Mouse (Mus musculus) cerebellum, postnatal 25 days (tissue): Measurements from ENCODE around the gene Smyd3.

Experiments
- DNase-seq, 2 experiments: peaks; one replicate each; pipeline ENCODE4 v3.0.0; 2021; ENCODE audit warnings: mixed read lengths in 2 of 2

The Smyd3 gene

DNA sequence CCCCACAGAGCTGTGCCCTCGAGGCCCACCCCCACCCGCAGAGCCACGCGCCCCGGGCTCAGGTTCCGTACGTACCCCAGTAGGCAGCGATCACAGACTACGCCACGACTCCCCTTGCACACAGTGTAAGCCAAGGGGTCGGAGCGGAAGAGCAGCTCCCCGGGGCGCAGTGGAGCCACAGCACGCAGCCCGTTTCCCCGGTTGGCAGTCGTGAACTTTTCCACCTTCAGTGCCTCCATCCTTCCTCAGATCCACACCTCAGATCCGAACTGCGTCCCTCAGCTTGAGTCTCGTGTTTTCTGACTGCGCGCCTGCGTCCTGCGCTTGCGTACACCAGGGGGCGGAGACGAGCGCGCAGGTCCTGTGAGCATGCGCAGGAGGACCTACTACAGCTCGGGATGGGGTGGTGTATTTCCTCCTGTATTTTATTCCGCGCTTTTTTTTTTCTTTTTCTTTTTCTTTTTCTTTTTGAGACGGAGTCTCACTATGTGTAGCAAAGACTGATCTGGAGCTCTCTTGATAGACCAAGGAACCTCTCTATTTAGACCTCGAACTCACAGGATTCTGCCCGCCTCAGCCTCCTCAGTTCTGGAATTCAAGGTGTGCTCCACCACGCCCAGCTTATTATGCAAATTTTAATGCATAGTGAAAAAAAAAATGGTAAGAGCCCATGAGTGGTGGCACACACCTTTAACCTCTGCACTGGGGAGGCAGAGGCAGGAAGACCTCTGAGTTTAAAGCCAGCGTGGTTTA is at the start of gene Smyd3:
Smyd3 (minus strand) TSS at position 329 of the 753 bp plus-strand sequence.
- peak; percentile 85 to 92 for DNase-seq

DNA sequence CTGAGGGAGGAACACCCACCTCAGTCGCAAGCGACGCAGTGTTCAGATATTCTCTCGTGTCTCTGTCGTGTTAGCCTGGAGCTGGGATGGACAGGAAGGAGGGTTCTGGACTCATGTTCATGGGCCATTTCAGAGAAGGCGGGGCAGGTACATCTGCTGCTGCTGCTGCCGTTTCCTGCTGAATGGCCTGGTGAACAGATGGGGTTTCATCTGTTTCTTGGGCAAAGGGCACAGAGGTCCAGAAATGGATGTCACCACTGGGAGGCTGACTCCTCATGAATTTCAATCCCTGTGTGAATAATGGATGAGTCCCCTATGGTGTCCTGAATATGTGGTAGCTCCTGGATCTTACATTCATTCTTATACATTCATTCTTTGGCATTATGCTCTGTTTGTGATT is 49.7 kb upstream of the Smyd3 start:
- DNase-seq: peak in 1 of 2 experiments; percentile 10

DNA sequence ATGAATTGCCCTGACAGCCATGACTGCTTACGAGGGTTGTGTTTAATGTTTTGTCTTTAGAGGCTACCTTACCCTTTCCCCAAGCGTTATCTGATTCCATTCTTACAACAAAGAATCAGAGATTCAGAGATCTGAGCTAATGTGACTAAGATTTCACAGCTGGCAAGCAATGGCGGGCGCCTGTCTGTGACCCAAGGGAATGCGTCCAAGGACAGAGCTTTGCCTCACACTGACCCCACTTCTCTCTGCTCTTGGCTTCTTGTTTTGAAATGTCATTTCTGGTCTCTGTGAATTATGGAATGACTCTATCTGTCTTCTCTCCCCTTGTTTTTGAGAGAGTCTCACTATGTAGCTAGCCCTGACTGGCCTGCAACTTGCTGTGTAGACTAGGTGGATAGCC is 46.1 kb upstream of the Smyd3 start:
- peak in 1 of 2 experiments; percentile 9 for DNase-seq

DNA sequence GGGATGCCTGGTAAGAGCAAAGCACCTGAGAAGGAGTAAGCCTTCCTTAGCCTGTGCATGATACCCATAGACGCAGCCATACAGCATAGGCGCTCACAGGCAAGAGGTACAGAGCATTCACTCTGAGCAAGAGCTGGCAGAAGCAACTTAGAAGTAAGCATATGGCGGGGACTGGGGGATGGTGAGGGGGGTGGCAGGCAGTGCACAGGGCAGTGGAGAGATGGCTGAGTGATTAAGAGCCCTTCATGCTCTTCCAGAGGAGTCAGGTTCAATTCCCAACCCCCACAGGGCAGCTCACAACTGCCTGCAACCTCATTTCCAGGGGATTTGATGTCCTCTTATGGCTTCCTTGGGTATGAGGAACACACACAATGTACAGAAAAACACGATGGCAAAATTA is 45.4 kb upstream of the Smyd3 start:
- DNase-seq: peak; percentile 33 to 42

GRCm38 (mm10) chr1:179560845-179561430 is 43.1 kb upstream of the Smyd3 start:
- no peak for DNase-seq

DNA sequence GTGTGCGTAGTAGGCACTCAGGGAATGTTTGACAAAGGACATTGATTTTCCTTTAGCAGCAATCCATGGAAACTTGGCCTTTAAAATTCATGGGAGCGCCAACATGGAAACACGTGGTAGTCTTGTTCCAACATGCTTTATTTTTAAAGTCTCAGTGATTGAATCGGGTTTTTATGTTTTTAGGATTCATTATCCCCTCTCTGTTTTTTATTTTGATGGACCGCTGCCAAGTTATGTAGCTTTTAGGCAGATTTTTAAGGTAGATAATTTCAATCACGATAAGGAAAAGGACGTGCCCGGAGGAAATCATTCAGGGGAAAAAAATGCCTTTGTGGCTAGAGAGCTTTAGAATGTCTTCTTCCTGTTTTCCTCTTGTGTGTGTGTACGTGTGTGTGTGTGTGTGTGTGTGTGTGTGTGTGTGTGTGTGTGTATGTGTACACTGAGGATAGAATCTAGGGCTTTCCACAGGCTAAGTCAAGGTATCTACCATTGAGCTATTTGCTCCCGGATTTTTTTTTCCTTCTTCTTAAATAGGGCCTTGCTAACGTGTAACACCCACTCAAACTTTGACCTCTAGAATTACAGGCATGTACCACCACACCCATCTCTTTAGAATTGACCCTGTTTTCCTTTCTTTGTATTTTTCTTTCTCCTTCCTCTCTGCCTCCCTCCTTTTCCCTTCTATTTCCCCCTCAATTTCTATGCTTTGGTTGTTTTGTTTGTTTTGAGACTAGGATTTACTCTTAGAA is 41.8 kb upstream of the Smyd3 start:
- no peak for DNase-seq

DNA sequence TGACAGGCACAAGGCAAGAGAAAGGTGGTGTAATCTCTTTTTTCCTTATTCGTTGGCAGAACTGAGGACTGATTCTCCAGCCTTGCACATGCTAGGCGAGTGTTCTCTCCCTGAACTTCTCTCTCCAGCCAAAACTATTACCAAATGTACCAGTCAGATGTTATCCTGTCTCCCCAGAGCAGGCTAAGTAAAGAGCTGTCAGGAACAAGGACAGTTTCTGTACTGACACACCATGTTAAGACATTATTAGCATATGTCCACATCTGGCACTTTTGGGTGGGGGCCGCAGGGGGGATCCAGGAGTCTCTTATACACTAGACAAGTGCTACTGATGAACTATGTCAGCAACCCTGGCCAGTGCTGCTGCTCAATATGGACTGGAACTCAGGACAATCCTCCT is 39.1 kb upstream of the Smyd3 start:
- no peak for DNase-seq

- DNase-seq: no peak
Observed at GRCm38 (mm10) chr1:179553949-179554347, 36.1 kb upstream of the Smyd3 start.

- peak in 1 of 2 experiments; percentile 64 for DNase-seq
Observed at GRCm38 (mm10) chr1:179553197-179553948, 35.5 kb upstream of the Smyd3 start.

DNA sequence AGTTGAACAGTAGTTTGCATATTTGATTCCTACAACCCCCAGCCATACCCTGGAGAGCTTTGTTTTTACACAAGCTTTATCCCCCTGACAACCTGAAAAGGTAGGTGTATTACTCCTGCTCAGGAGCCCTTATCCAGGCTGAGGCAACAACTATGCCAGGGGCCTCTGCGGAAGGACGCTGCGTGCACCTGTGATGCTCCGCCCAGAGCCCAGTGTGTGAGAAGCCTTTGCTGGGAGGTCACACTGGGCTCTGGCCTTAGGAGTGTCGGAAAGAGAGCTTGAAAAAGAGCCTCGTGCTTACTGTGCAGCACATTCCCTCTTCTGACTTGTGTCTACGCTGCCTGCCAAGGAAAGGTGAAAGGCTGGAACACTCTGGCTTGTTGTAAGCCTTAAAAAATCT is 34.9 kb upstream of the Smyd3 start:
- peak; percentile 38 to 48 for DNase-seq

- DNase-seq: no peak
Observed at GRCm38 (mm10) chr1:179551921-179552320, 34.1 kb upstream of the Smyd3 start.

GRCm38 (mm10) chr1:179551336-179551735 is 33.5 kb upstream of the Smyd3 start:
- no peak for DNase-seq

GRCm38 (mm10) chr1:179548996-179549752 is 31.3 kb upstream of the Smyd3 start:
- no peak for DNase-seq

DNA sequence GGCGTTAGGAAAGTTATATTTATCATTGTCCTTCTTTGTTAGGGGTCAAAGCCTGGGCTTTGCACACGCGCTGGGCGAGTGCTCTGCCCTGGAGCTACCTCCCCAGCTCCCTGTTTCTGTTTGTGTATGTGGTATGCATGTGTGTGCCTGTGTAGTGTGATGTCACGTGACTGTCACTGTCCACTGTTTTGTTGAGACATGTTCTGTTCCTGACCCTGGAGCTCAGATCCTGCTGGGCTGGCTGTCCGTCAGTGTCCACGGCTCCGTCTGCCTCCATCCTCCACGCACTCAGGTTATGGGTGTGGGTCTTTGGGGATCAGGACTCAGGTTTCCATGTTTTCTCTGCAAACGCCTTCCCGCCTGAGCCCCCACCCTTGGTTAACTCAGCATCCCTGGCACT is 30.4 kb upstream of the Smyd3 start:
- peak; percentile 41 to 50 for DNase-seq

DNA sequence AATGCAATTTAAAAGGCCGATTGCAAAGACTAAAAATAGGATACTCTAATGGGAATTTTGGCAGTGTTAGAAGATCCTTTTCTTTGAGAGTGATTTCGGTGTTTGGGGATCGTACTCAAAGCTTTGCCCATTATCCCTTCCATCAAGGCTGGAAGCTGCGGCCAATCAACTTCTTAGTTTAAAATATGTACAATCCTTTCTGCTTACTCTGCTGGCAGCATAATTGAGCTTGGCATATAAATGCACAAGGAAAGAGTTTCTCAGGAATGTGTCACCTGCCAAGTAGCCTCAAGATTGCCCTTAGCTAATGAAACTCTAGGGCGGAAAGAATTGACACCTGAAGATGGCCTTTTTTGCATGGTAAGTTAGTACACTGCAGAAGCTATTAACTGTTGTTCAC is 29.3 kb upstream of the Smyd3 start:
- DNase-seq: no peak

DNA sequence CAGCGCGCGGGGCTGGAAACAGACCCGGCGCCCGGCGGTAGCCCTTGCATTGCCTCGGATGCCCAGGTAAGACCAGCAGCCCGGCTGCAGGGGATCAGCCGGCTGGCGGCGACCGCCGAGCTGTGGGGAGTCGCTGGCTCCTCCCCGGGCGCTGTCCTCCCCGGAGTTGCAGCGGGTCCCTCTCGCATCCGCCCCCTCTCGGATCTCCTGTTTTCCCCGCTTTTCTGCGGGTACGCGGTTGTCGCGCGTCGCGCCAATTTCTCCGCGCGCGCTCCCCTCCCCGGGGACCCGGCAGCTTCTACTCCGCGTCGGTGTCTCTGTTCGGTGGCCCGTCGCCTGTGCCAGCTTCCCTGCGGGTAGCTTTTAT is 28.7 kb upstream of the Smyd3 start:
- no peak for DNase-seq

GRCm38 (mm10) chr1:179545768-179546550 is 28.1 kb upstream of the Smyd3 start, which contains the start of the genes Tfb2m and Cnst:
Gene Tfb2m, minus strand, starts transcription at chr1:179546267.
Gene Cnst, plus strand, starts transcription at chr1:179546370.
- peak; percentile 98 to 99 for DNase-seq

DNA sequence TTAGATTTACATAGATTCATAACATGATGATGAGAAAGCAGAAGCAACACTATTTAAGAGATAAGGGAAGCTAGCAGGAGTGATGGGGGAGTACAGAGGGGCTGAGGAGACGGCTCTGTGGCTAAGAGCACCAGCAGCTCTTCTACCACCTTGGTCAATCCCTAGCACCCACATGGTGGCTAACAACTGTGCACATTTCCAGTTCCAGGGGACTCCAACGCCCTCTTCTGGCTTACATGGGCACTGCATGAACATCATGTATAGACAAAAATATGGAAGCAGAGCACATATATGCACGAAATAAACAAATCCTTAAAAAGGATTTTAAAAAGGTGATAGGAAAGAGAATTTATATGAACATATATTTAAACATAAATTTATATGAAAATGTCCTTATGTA is 23.7 kb upstream of the Smyd3 start:
- no peak for DNase-seq

DNA sequence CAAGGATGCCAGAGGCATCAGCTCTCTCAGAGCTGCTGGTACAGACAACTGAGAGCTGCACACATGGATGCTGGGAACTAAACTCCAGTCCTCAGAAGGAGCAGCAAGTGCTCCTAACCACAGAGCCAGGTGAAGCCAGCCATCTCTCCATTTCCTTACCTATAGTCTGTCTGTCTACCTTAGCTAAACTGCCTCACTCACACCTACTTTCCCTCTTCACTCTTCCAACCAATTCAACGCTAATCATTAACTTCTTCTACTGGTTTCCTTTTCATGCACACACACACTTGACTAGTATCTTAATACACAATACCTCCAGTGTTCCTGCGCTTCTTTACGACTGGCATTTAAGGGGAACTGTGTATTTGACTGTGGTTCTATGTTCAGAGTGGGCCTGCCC is 22.0 kb upstream of the Smyd3 start:
- no peak for DNase-seq

DNA sequence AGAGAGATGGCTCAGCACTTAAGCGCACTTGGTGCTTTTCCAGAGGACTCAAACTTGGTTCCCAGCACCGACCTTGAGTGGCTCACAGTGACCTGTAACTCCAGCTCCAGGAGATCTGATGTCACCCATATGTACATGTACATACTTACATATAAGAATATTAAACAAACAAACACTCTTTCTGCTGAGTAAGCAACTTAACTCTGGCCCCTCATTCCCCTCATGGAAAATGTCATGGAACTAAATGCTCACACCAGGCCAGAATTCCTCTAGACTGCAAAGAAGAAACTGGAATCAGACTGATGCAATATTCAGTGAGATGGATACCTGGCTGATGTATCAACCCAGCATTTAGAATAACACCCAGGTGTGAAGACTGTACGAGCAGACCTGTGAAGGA is 21.2 kb upstream of the Smyd3 start:
- DNase-seq: no peak

DNA sequence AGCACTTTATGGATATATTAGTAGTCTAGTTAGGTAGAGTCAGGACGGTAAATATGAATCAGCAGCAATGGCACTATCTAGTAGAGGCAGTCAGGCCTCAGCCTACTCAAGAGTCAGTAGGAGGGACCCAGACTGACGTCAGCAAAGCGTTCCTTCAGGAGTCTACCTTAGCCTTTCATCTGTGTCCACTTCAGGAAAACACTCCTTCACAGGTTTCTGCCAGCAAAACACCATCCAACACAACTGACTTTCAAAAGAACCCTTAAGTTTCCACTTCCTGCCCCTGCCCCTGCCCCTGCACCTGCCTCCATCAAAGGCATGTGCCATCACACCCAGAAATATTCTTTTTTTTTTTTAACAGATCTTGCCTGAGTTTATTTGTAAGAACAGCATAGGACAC is 2.1 kb upstream of the Smyd3 start:
- no peak for DNase-seq
